Mouse (Mus musculus) adrenal gland (tissue): Measurements from ENCODE around the gene D8Ertd738e.
"Not testable (repeated sequence)": the region's sequence is repeated elsewhere in the genome, so short reads cannot be mapped to it uniquely, and the experiment has no call there.

ENCODE experiments used
- intact Hi-C: fragments of 180-260 bp; cut with DNase I; formaldehyde crosslinking; loops from one replicate; pipeline ENCODE4 v1.15.1; 2025
- long read RNA-seq, 2 experiments: library from polyadenylated mRNA; unstranded; transcript quantifications; one replicate each; pipeline ENCODE4 v2.0.0; 2020; ENCODE audit warnings: borderline replicate concordance in 1 of 2; ENCODE audit not compliant: insufficient replicate concordance in 1 of 2

D8Ertd738e gene
- long read RNA-seq, experiment 1, transcript D8Ertd738e-201 (3 exons, 616 nt) = major isoform, 280 of 285 reads
- long read RNA-seq, experiment 1, partial matches to known transcripts = 4 of 285 reads
- long read RNA-seq, experiment 1, other reads (novel, unspliced or antisense) = 1 of 285 reads
- long read RNA-seq, experiment 2, transcript D8Ertd738e-201 (3 exons, 616 nt) = major isoform, 387 of 409 reads
- long read RNA-seq, experiment 2, partial matches to known transcripts = 10 of 409 reads
- long read RNA-seq, experiment 2, other reads (novel, unspliced or antisense) = 12 of 409 reads

GRCm38 (mm10) chr8:84249257-84250170, at the start of gene D8Ertd738e:
Gene D8Ertd738e, minus strand, starts transcription at chr8:84249719.
- intact Hi-C loops = loop anchor here (1.0 to 10.0 kb wide), 2 partner anchors 12 to 55 kb away; partner anchors contain the start of gene Zswim4

GRCm38 (mm10) chr8:84297029-84297785, 47.7 kb upstream of the D8Ertd738e start:
- intact Hi-C loops = loop anchor here (10.0 kb wide), 1 partner anchor 218 kb away; no protein-coding TSS in a partner anchor

- intact Hi-C loops = loop anchor here (1.0 to 10.0 kb wide), 2 partner anchors 66 to 223 kb away; no protein-coding TSS in a partner anchor
These were observed 42.2 kb upstream of the D8Ertd738e start for GRCm38 (mm10) chr8:84291688-84292087.

GRCm38 (mm10) chr8:84291086-84291485, 41.6 kb upstream of the D8Ertd738e start:
- intact Hi-C loops = loop anchor here (10.0 kb wide), 1 partner anchor 224 kb away; no protein-coding TSS in a partner anchor

- intact Hi-C loops = no loop called here
These were observed 39.4 kb upstream of the D8Ertd738e start for GRCm38 (mm10) chr8:84288892-84289291.

GRCm38 (mm10) chr8:84285665-84286064, 36.1 kb upstream of the D8Ertd738e start:
- intact Hi-C loops = not testable (repeated sequence)

GRCm38 (mm10) chr8:84284608-84285063, 35.1 kb upstream of the D8Ertd738e start:
- intact Hi-C loops = loop anchor here (5.0 kb wide), 1 partner anchor 97 kb away; the partner anchor contains the start of gene Nanos3

GRCm38 (mm10) chr8:84280777-84281176, 31.3 kb upstream of the D8Ertd738e start:
- intact Hi-C loops = loop anchor here (5.0 kb wide), 1 partner anchor 93 kb away; the partner anchor contains the start of gene Nanos3

- intact Hi-C loops = no loop called here
These were observed 26.9 kb upstream of the D8Ertd738e start for GRCm38 (mm10) chr8:84276447-84276846.

- intact Hi-C loops = no loop called here
These were observed 24.4 kb upstream of the D8Ertd738e start for GRCm38 (mm10) chr8:84273968-84274367.

GRCm38 (mm10) chr8:84272302-84272701, 22.8 kb upstream of the D8Ertd738e start:
- intact Hi-C loops = no loop called here

- intact Hi-C loops = no loop called here
These were observed 20.6 kb upstream of the D8Ertd738e start, which contains the start of gene Ccdc130 for GRCm38 (mm10) chr8:84269950-84270773. Gene Ccdc130, minus strand, starts transcription at chr8:84270380.

GRCm38 (mm10) chr8:84261098-84261497, 11.6 kb upstream of the D8Ertd738e start:
- intact Hi-C loops = no loop called here

GRCm38 (mm10) chr8:84256822-84257610, 7.5 kb upstream of the D8Ertd738e start, which contains the start of gene Mri1:
Gene Mri1, minus strand, starts transcription at chr8:84257326.
- intact Hi-C loops = loop anchor here (10.0 kb wide), 1 partner anchor 62 kb away; no protein-coding TSS in a partner anchor

GRCm38 (mm10) chr8:84256458-84256821, 6.9 kb upstream of the D8Ertd738e start:
- intact Hi-C loops = loop anchor here (10.0 kb wide), 1 partner anchor 62 kb away; no protein-coding TSS in a partner anchor

- intact Hi-C loops = loop anchor here (10.0 kb wide), 1 partner anchor 61 kb away; no protein-coding TSS in a partner anchor
These were observed 6.3 kb upstream of the D8Ertd738e start for GRCm38 (mm10) chr8:84255858-84256257.

GRCm38 (mm10) chr8:84241821-84242220, 7.7 kb downstream of the D8Ertd738e start:
- intact Hi-C loops = no loop called here

GRCm38 (mm10) chr8:84241167-84241566, 8.4 kb downstream of the D8Ertd738e start:
- intact Hi-C loops = no loop called here
